Comparison of ENCODE assay signal across 25 mouse cellular contexts in genomic region chr5:16425302-16425701, GRCm38 (mm10).
"Had no signal": no experiment of that assay in that cellular context is flagged by ENCODE, and none has a peak within 500 bp of the region (broad histone marks: within the 10 kb centered on the region; RNA-seq: fewer than 3 reads in every experiment).

No protein-coding gene starts in this region.

- H3K36me3 ChIP-seq: heart, embryonic 13.5 days; heart, embryonic 15.5 days; hindbrain, embryonic 13.5 days; hindbrain, embryonic 15.5 days; kidney, embryonic 15.5 days; limb, embryonic 10.5 days; limb, embryonic 12.5 days; liver, embryonic 13.5 days; liver, embryonic 15.5 days had no signal

- H3K9me3 ChIP-seq: heart, embryonic 13.5 days; heart, embryonic 15.5 days; hindbrain, embryonic 13.5 days; hindbrain, embryonic 15.5 days; kidney, embryonic 15.5 days; limb, embryonic 10.5 days; limb, embryonic 12.5 days; liver, embryonic 13.5 days; liver, embryonic 15.5 days had no signal

- H3K27me3 ChIP-seq: heart, embryonic 13.5 days; heart, embryonic 15.5 days; hindbrain, embryonic 13.5 days; hindbrain, embryonic 15.5 days; kidney, embryonic 15.5 days; limb, embryonic 12.5 days; liver, embryonic 13.5 days; liver, embryonic 15.5 days had no signal

- H3K4me1 ChIP-seq: heart, embryonic 13.5 days; heart, embryonic 15.5 days; hindbrain, embryonic 13.5 days; hindbrain, embryonic 15.5 days; kidney, embryonic 15.5 days; limb, embryonic 10.5 days; limb, embryonic 12.5 days; liver, embryonic 13.5 days; liver, embryonic 15.5 days had no signal

- H3K27ac ChIP-seq: gastrocnemius, adult 2 months; heart, adult 2 months; heart, embryonic 13.5 days; heart, embryonic 15.5 days; hindbrain, embryonic 13.5 days; hindbrain, embryonic 15.5 days; hindbrain, postnatal 0 days; kidney, embryonic 15.5 days; kidney, postnatal 0 days; limb, embryonic 10.5 days; limb, embryonic 12.5 days; liver, embryonic 13.5 days; liver, embryonic 15.5 days had no signal

- H3K9ac ChIP-seq: heart, embryonic 13.5 days; heart, embryonic 15.5 days; hindbrain, embryonic 13.5 days; hindbrain, embryonic 15.5 days; kidney, embryonic 15.5 days; limb, embryonic 12.5 days; liver, embryonic 13.5 days; liver, embryonic 15.5 days had no signal

- H3K4me3 ChIP-seq: gastrocnemius, adult 2 months; heart, adult 2 months; heart, embryonic 13.5 days; heart, embryonic 15.5 days; hindbrain, embryonic 13.5 days; hindbrain, embryonic 15.5 days; kidney, embryonic 15.5 days; limb, embryonic 10.5 days; limb, embryonic 12.5 days; liver, embryonic 13.5 days; liver, embryonic 15.5 days had no signal

- DNase-seq: gastrocnemius, adult 2 months; gastrocnemius, postnatal 10 days; gastrocnemius, postnatal 25 days; heart, adult 2 months; heart, postnatal 14 days; heart, postnatal 36 days; kidney, adult 11 months; kidney, adult 2 months; kidney, adult 9 months; kidney, postnatal 14 days; kidney, postnatal 36 days; layer of hippocampus, adult 9-11 months; layer of hippocampus, postnatal 36 days; liver; liver, embryonic 13.5 days had no signal
